Mouse (Mus musculus) gonadal fat pad, adult 2 months (tissue): ENCODE measurements around the gene Vmn1r16. TPM values are rescaled to one million over a fixed set of nuclear protein-coding genes. Genes with fewer than 3 reads are reported as not detected.
"Not testable (repeated sequence)": the region's sequence is repeated elsewhere in the genome, so short reads cannot be mapped to it uniquely, and the experiment has no call there.

Experiments
- DNase-seq: peaks from one replicate; pipeline ENCODE4 v3.0.0-alpha.2; 2012; ENCODE audit warnings: low read depth
- polyA plus RNA-seq: library from polyadenylated mRNA; depleted of rRNA; stranded (reverse); fragments of >200 nt; gene quantifications from 2 replicates; pipeline ENCODE4 v1.2.3, GENCODE M21; 2012; rRNA removed

Vmn1r16 gene
- polyA plus RNA-seq: not detected in 2 replicates

DNA sequence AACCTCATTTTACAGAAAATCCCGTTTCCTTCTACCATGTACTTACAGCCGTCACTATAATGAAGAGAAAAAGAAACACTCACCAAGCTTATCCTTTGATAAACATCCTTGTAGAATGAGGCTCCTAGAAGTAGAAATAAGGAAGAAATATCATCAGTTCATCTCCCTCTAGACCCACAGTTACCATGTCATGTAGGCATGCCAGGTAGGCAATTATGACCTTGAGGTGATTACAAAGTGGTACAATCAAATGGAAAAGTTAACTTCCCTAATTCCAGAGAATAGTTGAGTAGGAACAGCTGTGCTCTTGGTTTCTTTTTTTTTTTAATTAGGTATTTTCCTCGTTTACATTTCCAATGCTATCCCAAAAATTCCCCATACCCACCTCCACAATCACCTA lies at the start of gene Vmn1r16:
Gene Vmn1r16, minus strand, starts transcription at position 101 of the 400 bp plus-strand sequence.
- DNase-seq: no peak

GRCm38 (mm10) chr6:57367496-57367895 lies 38.2 kb upstream of the Vmn1r16 start:
- DNase-seq: no peak

DNA sequence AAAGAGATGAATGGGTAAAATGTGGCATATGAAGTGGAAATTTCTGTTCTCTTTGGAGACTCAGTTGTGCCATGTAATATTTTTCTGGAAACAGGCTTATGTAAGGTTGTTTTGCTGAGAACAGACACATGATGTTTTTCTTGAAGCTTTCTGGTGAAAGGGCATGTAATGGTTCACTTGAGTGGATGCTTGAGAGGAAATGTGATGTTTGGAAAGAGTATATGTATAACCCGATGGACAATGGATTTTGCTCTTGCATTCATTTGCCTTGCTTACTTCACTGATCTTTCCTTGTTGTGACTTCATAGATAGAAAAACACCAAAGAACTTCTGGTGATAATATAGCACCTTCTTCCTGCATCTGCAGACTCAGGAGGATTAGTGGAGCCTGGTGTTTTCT lies 36.6 kb upstream of the Vmn1r16 start:
- DNase-seq: not testable (repeated sequence)

- DNase-seq: no peak
Observed at GRCm38 (mm10) chr6:57363627-57364026, 34.3 kb upstream of the Vmn1r16 start, which contains the start of gene Vmn1r17. Gene Vmn1r17 (minus strand): TSS chr6:57363727.

DNA sequence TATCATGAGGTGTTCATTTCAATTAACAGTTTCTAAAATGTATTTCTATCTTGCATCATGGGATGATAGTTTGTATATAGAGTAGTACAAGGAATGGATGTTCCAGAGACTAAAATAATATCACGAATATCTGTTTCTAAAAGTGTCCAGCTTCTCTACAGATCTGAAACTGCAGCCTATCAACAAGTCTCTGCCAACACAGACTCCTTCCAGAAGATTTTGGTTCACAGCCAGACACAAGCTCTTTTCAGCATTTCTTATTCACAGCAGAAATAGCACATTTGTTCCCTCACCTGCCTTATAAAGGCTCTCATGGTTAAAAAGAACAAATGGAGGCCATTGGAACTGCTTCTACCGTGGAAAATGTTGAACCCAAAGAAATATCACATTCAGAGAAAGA lies 27.6 kb upstream of the Vmn1r16 start:
- DNase-seq: no peak

DNA sequence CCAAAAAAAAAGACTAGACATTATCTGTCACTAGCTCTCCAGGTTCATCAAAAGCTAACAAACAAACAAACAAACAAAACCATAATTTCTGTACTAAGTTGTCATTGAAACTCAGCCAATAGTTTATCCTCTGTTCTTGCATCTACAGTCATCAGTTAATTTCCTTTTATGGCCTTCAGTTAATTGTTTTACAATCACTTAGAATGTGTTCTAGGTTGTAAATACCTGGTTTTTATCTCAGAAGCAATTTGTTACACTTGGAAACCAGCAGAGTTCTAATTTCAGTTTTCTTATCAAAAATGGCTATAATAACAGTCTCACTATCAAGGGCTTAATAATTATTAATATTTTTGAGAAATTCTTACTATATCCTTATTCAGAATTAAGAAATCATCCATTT lies 3.1 kb downstream of the Vmn1r16 start:
- no peak for DNase-seq

- DNase-seq: no peak
Observed at GRCm38 (mm10) chr6:57278952-57279351, 50.3 kb downstream of the Vmn1r16 start.

- DNase-seq: no peak
Observed at GRCm38 (mm10) chr6:57272517-57272916, 56.8 kb downstream of the Vmn1r16 start.

DNA sequence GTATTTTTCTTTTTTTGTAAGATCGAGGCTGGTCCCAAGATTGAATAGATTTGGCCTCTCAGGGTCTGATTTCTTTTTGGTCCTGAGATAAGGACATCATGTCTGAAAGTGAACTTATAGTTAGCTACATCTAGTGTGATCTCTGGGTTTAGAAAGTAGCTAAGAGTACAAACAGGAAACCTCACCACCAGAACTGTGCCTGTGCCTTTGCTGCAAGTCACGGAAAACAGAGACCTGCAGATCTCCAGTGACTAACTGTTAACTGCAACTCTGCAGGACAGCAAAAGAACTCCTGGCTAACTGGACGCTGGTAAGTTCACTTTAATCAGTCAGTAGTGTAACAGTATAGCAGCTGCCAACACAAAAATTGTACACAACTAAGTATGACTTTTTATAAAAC lies 57.4 kb downstream of the Vmn1r16 start:
- DNase-seq: no peak

Other genes starting within 250 kb of the Vmn1r16 start
- not detected in 2 replicates for gene Vmn1r10, start 220.0 kb downstream of the Vmn1r16 start, polyA plus RNA-seq
- not detected in 2 replicates for gene Vmn1r11, start 196.0 kb downstream of the Vmn1r16 start, polyA plus RNA-seq
- not detected in 2 replicates for gene Vmn1r12, start 172.6 kb downstream of the Vmn1r16 start, polyA plus RNA-seq
- gene Vmn1r13, start 126.2 kb downstream of the Vmn1r16 start, polyA plus RNA-seq: not detected in 2 replicates
- gene Vmn1r14, start 97.8 kb downstream of the Vmn1r16 start, polyA plus RNA-seq: not detected in 2 replicates
- not detected in 2 replicates for gene Vmn1r15, start 71.5 kb downstream of the Vmn1r16 start, polyA plus RNA-seq
- gene Vmn1r17, start 34.2 kb upstream of the Vmn1r16 start, polyA plus RNA-seq: not detected in 2 replicates
- gene Vmn1r18, start 66.3 kb upstream of the Vmn1r16 start, polyA plus RNA-seq: not detected in 2 replicates
- not detected in 2 replicates for gene Vmn1r19, start 74.3 kb upstream of the Vmn1r16 start, polyA plus RNA-seq
- not detected in 2 replicates for gene Vmn1r20, start 99.4 kb upstream of the Vmn1r16 start, polyA plus RNA-seq
- gene Ppm1k, start 206.0 kb upstream of the Vmn1r16 start, polyA plus RNA-seq: 2.2 and 3.1 TPM in 2 replicates